Mouse (Mus musculus) cerebral cortex, adult 2 months (tissue): Measurements from ENCODE around the gene Kat8.

Experiments
- WGBS: fragments of 180-500 bp; shearing (Covaris S2); methylation state at CpG from one replicate; pipeline ENCODE4 v1.1.7; 2018; 5-methylcytosine and 5-hydroxymethylcytosine counted together

The Kat8 gene

GRCm38 (mm10) chr7:127931351-127932135 is 19.2 kb downstream of the Kat8 start:
- 59% methylated on average over 13 of the region's 13 CpGs for WGBS

- WGBS = 63% methylated on average over 13 of the region's 13 CpGs
Observed at GRCm38 (mm10) chr7:127932273-127933031, 20.1 kb downstream of the Kat8 start.

GRCm38 (mm10) chr7:127934075-127934474 is 21.8 kb downstream of the Kat8 start:
- 89% methylated on average over 5 of the region's 5 CpGs for WGBS

GRCm38 (mm10) chr7:127935028-127935722 is 22.9 kb downstream of the Kat8 start:
- 5% methylated on average over 32 of the region's 32 CpGs for WGBS

GRCm38 (mm10) chr7:127935748-127936159 is 23.4 kb downstream of the Kat8 start:
- under 1% methylated on average over 38 of the region's 38 CpGs for WGBS

GRCm38 (mm10) chr7:127936216-127936884 is 24.0 kb downstream of the Kat8 start:
- WGBS = 54% methylated on average over 18 of the region's 18 CpGs

- 53% methylated on average over 2 of the region's 2 CpGs for WGBS
Observed at GRCm38 (mm10) chr7:127942097-127942496, 29.8 kb downstream of the Kat8 start.

- WGBS = 18% methylated on average over 23 of the region's 23 CpGs
Observed at GRCm38 (mm10) chr7:127944614-127945013, 32.3 kb downstream of the Kat8 start.

GRCm38 (mm10) chr7:127946470-127947023 is 34.2 kb downstream of the Kat8 start, which contains the start of gene Prss36:
TSS of gene Prss36 (minus strand) at chr7:127946725.
- WGBS = 84% methylated on average over 6 of the region's 6 CpGs

GRCm38 (mm10) chr7:127952864-127953581 is 40.7 kb downstream of the Kat8 start:
- WGBS = 51% methylated on average over 13 of the region's 13 CpGs

GRCm38 (mm10) chr7:127959364-127959763 is 47.0 kb downstream of the Kat8 start:
- 62% methylated on average over 5 of the region's 5 CpGs for WGBS

- WGBS = 10% methylated on average over 10 of the region's 10 CpGs
Observed at GRCm38 (mm10) chr7:127966371-127966918, 54.1 kb downstream of the Kat8 start.

GRCm38 (mm10) chr7:127967004-127967921 is 54.9 kb downstream of the Kat8 start, which contains the start of gene Fus:
TSS of gene Fus (plus strand) at chr7:127967457.
- WGBS = under 1% methylated on average over 89 of the region's 92 CpGs

GRCm38 (mm10) chr7:127967922-127968828 is 55.9 kb downstream of the Kat8 start:
- under 1% methylated on average over 39 of the region's 42 CpGs for WGBS

GRCm38 (mm10) chr7:127974413-127974930 is 62.2 kb downstream of the Kat8 start:
- WGBS = 74% methylated on average over 2 of the region's 2 CpGs
